Mouse (Mus musculus): ENCODE results near the gene Hic1.

DNA sequence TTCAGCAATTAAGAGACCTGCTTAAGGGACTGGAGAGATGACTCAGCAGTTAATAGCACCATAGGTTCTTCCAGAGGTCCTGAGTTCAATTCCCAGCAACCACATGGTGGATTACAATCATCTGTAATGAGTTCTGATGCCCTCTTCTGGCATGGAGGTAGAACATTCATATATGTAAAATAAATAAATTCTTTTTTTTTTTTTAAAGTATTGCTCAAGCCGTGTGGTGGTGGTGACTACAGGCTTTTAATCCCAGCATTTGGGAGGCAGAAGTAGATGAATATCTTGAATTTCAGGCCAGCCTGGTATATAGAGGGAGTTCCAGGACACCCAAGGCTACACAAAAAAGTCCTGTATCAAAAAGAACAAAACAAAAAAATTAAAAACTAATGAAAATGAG, 19.0 kb downstream of the Hic1 start:
- TF ChIP-seq CTCF (IDR thresholded peaks at IDR 0.05; ENCODE audit: borderline replicate concordance, control insufficient read depth, extremely low read depth, insufficient read depth, low read length, poor library complexity) (no peak), POLR2A (IDR thresholded peaks at IDR 0.05; ENCODE audit: control insufficient read depth, extremely low read depth, insufficient read depth, low read length, poor library complexity) (no peak)
